Mouse (Mus musculus) thymus, postnatal 0 days (tissue): ENCODE data around the gene Ccdc188. TPM values are rescaled to one million over a fixed set of nuclear protein-coding genes. Genes with fewer than 3 reads are reported as not detected.

ENCODE experiments used
- DNase-seq: peaks from one replicate; pipeline ENCODE4 v3.0.0-alpha.2; 2015; ENCODE audit warnings: low spot score
- polyA plus RNA-seq: library from polyadenylated mRNA; unstranded; fragments of >200 nt; fragmentation: Nextera tagmentation; extraction: Ambion mirVana; gene quantifications from 2 replicates; pipeline ENCODE4 v1.2.1, GENCODE M21; 2015

The Ccdc188 gene
- polyA plus RNA-seq, 1 experiment from 2014 or later, result 0.13 TPM

- DNase-seq, result no peak
Observed at GRCm38 (mm10) chr16:18201620-18202019, 16.1 kb upstream of the Ccdc188 start.

GRCm38 (mm10) chr16:18202061-18202460, 15.6 kb upstream of the Ccdc188 start:
- DNase-seq, result no peak

- no peak for DNase-seq
Observed at GRCm38 (mm10) chr16:18203430-18204091, 14.1 kb upstream of the Ccdc188 start.

GRCm38 (mm10) chr16:18210701-18211416, 6.8 kb upstream of the Ccdc188 start:
- peak; percentile 53 for DNase-seq

GRCm38 (mm10) chr16:18211417-18212171, 6.1 kb upstream of the Ccdc188 start:
- peak; percentile 86 for DNase-seq

- DNase-seq, result no peak
Observed at GRCm38 (mm10) chr16:18213689-18214088, 4.0 kb upstream of the Ccdc188 start.

- DNase-seq, result no peak
Observed at GRCm38 (mm10) chr16:18214858-18215257, 2.8 kb upstream of the Ccdc188 start.

GRCm38 (mm10) chr16:18218580-18218996, 909 bp downstream of the Ccdc188 start:
- no peak for DNase-seq

- peak; percentile 89 for DNase-seq
Observed at GRCm38 (mm10) chr16:18220001-18220400, 2.3 kb downstream of the Ccdc188 start.

- DNase-seq, result no peak
Observed at GRCm38 (mm10) chr16:18220856-18221542, 3.3 kb downstream of the Ccdc188 start.

GRCm38 (mm10) chr16:18221543-18221898, 3.8 kb downstream of the Ccdc188 start:
- DNase-seq, result peak; percentile 37

GRCm38 (mm10) chr16:18222188-18222587, 4.5 kb downstream of the Ccdc188 start:
- no peak for DNase-seq

GRCm38 (mm10) chr16:18227187-18227586, 9.5 kb downstream of the Ccdc188 start:
- no peak for DNase-seq

- no peak for DNase-seq
Observed at GRCm38 (mm10) chr16:18227897-18228422, 10.3 kb downstream of the Ccdc188 start.

- no peak for DNase-seq
Observed at GRCm38 (mm10) chr16:18228856-18229255, 11.2 kb downstream of the Ccdc188 start.

GRCm38 (mm10) chr16:18229622-18230021, 11.9 kb downstream of the Ccdc188 start:
- DNase-seq, result no peak

- DNase-seq, result no peak
Observed at GRCm38 (mm10) chr16:18230617-18231016, 12.9 kb downstream of the Ccdc188 start.

- peak; percentile 76 for DNase-seq
Observed at GRCm38 (mm10) chr16:18231047-18231446, 13.4 kb downstream of the Ccdc188 start.

GRCm38 (mm10) chr16:18231451-18231850, 13.8 kb downstream of the Ccdc188 start:
- no peak for DNase-seq

- peak; percentile 72 for DNase-seq
Observed at GRCm38 (mm10) chr16:18233451-18233850, 15.8 kb downstream of the Ccdc188 start.
